Mouse (Mus musculus): ENCODE results near the gene Znfx1. TPM values are rescaled to one million over a fixed set of nuclear protein-coding genes. Genes with fewer than 3 reads are reported as not detected.

Znfx1 gene
- polyA plus RNA-seq, 1 experiment = 23.3 TPM

GRCm38 (mm10) chr2:167060360-167060759 lies 2.5 kb downstream of the Znfx1 start:
- Histone ChIP-seq H3ac (ENCODE audit: control insufficient read depth, insufficient read length) (no peak overlapping the region), H3K79me2 (ENCODE audit: control insufficient read depth, insufficient read depth) (peaks cover 29% of the 10 kb centered on the region), H3K4me3 (no peak overlapping the region), H3K27me3 (ENCODE audit: control insufficient read depth, insufficient read depth, insufficient read length) (no peaks in the 10 kb centered on the region), H3K36me3 (ENCODE audit: control insufficient read depth, insufficient read depth) (peaks cover 45% of the 10 kb centered on the region), H3K4me2 (ENCODE audit: low read depth) (peak overlapping the region; percentile 8)
- TF ChIP-seq MAX (IDR thresholded peaks at IDR 0.05; ENCODE audit: low read depth) = no peak
- no peak for TF ChIP-seq POLR2AphosphoS2 (IDR thresholded peaks at IDR 0.05; ENCODE audit: insufficient read length, low read depth)
- no peak for TF ChIP-seq TCF3 (IDR thresholded peaks at IDR 0.05; ENCODE audit: insufficient read length, low read depth)
- no peak for TF ChIP-seq SRF (IDR thresholded peaks at IDR 0.05; ENCODE audit: control insufficient read depth, insufficient read length, low read depth)
- TF ChIP-seq USF1 (IDR thresholded peaks at IDR 0.05; ENCODE audit: low read depth) = no peak
- no peak for TF ChIP-seq E2F4 (IDR thresholded peaks at IDR 0.05; ENCODE audit: insufficient read depth)
- no peak for TF ChIP-seq MYOD1 (IDR thresholded peaks at IDR 0.05; ENCODE audit: control insufficient read depth in 1 of 3, insufficient read length in 2 of 3, low read depth in 2 of 3)
- TF ChIP-seq TCF12 (IDR thresholded peaks at IDR 0.05; ENCODE audit: insufficient read depth, poor library complexity, severe bottlenecking) = no peak
- no peak for TF ChIP-seq CEBPB (IDR thresholded peaks at IDR 0.05; ENCODE audit: insufficient read depth, poor library complexity, severe bottlenecking)
- TF ChIP-seq POLR2A (IDR thresholded peaks at IDR 0.05; ENCODE audit: insufficient read length, low read depth) = no peak
- TF ChIP-seq MYOG (IDR thresholded peaks at IDR 0.05; ENCODE audit: control insufficient read depth in 1 of 3, insufficient read depth in 1 of 3, insufficient read length in 2 of 3, low read depth in 2 of 3) = no peak
- TF ChIP-seq REST (IDR thresholded peaks at IDR 0.05; ENCODE audit: insufficient read depth, insufficient read length) = no peak

- H3K36me3 ChIP-seq (ENCODE audit: control insufficient read depth, insufficient read depth) = peaks cover 45% of the 10 kb centered on the region
- no peak overlapping the region for H3ac ChIP-seq (ENCODE audit: control insufficient read depth, insufficient read length)
- H3K4me3 ChIP-seq = no peak overlapping the region
- TF ChIP-seq POLR2A (IDR thresholded peaks at IDR 0.05; ENCODE audit: insufficient read length, low read depth) (no peak), POLR2AphosphoS2 (IDR thresholded peaks at IDR 0.05; ENCODE audit: insufficient read length, low read depth) (no peak), REST (IDR thresholded peaks at IDR 0.05; ENCODE audit: insufficient read depth, insufficient read length) (no peak), E2F4 (IDR thresholded peaks at IDR 0.05; ENCODE audit: insufficient read depth) (no peak), MYOD1 (IDR thresholded peaks at IDR 0.05; ENCODE audit: control insufficient read depth in 1 of 3, insufficient read length in 2 of 3, low read depth in 2 of 3) (no peak), MYOG (IDR thresholded peaks at IDR 0.05; ENCODE audit: control insufficient read depth in 1 of 3, insufficient read depth in 1 of 3, insufficient read length in 2 of 3, low read depth in 2 of 3) (no peak), SRF (IDR thresholded peaks at IDR 0.05; ENCODE audit: control insufficient read depth, insufficient read length, low read depth) (no peak)
- no peak overlapping the region for H3K4me2 ChIP-seq (ENCODE audit: low read depth)
- H3K79me2 ChIP-seq (ENCODE audit: control insufficient read depth, insufficient read depth) = peaks cover 29% of the 10 kb centered on the region
- no peaks in the 10 kb centered on the region for H3K27me3 ChIP-seq (ENCODE audit: control insufficient read depth, insufficient read depth, insufficient read length)
Observed at GRCm38 (mm10) chr2:167059960-167060359, 2.9 kb downstream of the Znfx1 start.

DNA sequence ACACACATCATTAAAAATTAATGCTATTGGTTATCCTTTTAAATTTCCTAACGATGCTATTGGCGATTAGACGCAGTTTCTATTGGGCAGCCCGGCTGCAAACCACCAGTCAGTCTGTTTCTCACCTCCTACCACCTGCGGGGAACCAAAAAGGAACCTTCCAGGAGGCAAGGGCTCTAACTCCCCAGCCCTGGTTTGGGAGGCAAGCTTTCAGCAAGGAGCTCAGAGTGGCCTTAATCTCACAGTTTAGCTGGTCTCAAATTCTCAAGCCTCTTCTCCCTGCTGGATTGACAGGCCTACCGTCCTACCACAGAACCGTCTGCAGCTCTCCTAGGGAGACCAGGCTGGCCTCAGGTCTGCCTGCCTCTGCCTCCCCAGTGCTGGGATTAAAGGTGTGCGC lies 3.3 kb downstream of the Znfx1 start:
- TF ChIP-seq CEBPB (IDR thresholded peaks at IDR 0.05; ENCODE audit: insufficient read depth, poor library complexity, severe bottlenecking) = no peak
- TF ChIP-seq USF1 (IDR thresholded peaks at IDR 0.05; ENCODE audit: low read depth) = no peak
- TF ChIP-seq MAX (IDR thresholded peaks at IDR 0.05; ENCODE audit: low read depth) = no peak
- TF ChIP-seq E2F4 (IDR thresholded peaks at IDR 0.05; ENCODE audit: insufficient read depth) = no peak
- no peak for TF ChIP-seq POLR2AphosphoS2 (IDR thresholded peaks at IDR 0.05; ENCODE audit: insufficient read length, low read depth)
- no peak for TF ChIP-seq REST (IDR thresholded peaks at IDR 0.05; ENCODE audit: insufficient read depth, insufficient read length)
- no peak for TF ChIP-seq MYOG (IDR thresholded peaks at IDR 0.05; ENCODE audit: control insufficient read depth in 1 of 3, insufficient read depth in 1 of 3, insufficient read length in 2 of 3, low read depth in 2 of 3)
- no peak for TF ChIP-seq TCF12 (IDR thresholded peaks at IDR 0.05; ENCODE audit: insufficient read depth, poor library complexity, severe bottlenecking)
- TF ChIP-seq MYOD1 (IDR thresholded peaks at IDR 0.05; ENCODE audit: control insufficient read depth in 1 of 3, insufficient read length in 2 of 3, low read depth in 2 of 3) = no peak
- no peak for TF ChIP-seq SRF (IDR thresholded peaks at IDR 0.05; ENCODE audit: control insufficient read depth, insufficient read length, low read depth)
- no peak for TF ChIP-seq POLR2A (IDR thresholded peaks at IDR 0.05; ENCODE audit: insufficient read length, low read depth)

DNA sequence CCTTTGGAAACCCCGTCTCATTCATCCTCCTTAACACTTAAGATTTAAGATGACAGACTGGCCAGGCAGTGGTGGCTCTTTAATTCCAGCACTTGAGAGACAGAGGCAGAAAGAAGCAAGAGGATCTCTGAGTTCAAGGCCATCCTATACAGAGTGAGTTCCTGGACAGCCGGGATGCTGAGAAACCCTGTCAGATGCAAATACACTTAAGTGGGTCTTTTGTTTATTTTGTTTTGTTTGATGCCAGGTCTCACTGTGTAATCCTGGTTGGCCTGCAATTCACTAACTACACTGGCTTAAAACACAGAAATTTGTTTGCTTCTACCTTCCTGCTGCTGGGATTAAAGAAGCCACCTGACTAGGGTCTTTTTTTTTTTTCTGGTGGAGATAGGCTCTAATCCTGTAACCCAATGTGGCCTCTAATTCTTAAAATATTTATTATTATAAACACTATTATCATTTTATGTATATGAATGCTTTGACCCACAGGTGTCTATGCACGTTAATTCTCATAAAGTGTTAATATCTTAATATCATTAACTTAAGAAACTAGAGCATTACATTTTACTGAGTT lies 3.9 kb downstream of the Znfx1 start:
- peaks cover 39% of the 10 kb centered on the region for H3K36me3 ChIP-seq (ENCODE audit: control insufficient read depth, insufficient read depth)
- H3K27me3 ChIP-seq (ENCODE audit: control insufficient read depth, insufficient read depth, insufficient read length) = no peaks in the 10 kb centered on the region
- no peak overlapping the region for H3K4me2 ChIP-seq (ENCODE audit: low read depth)
- H3K79me2 ChIP-seq (ENCODE audit: control insufficient read depth, insufficient read depth) = peaks cover 29% of the 10 kb centered on the region
- H3K4me3 ChIP-seq = no peak overlapping the region
- TF ChIP-seq USF1 (IDR thresholded peaks at IDR 0.05; ENCODE audit: low read depth) (no peak), E2F4 (IDR thresholded peaks at IDR 0.05; ENCODE audit: insufficient read depth) (no peak), MAX (IDR thresholded peaks at IDR 0.05; ENCODE audit: low read depth) (no peak), REST (IDR thresholded peaks at IDR 0.05; ENCODE audit: insufficient read depth, insufficient read length) (no peak), MYOG (IDR thresholded peaks at IDR 0.05; ENCODE audit: control insufficient read depth in 1 of 3, insufficient read depth in 1 of 3, insufficient read length in 2 of 3, low read depth in 2 of 3) (no peak), TCF12 (IDR thresholded peaks at IDR 0.05; ENCODE audit: insufficient read depth, poor library complexity, severe bottlenecking) (no peak), CEBPB (IDR thresholded peaks at IDR 0.05; ENCODE audit: insufficient read depth, poor library complexity, severe bottlenecking) (no peak)
- no peak overlapping the region for H3ac ChIP-seq (ENCODE audit: control insufficient read depth, insufficient read length)

More for the DNA sequence above, 3.3 kb downstream of the Znfx1 start:
- Histone ChIP-seq H3K36me3 (ENCODE audit: control insufficient read depth, insufficient read depth) (peaks cover 44% of the 10 kb centered on the region), H3ac (ENCODE audit: control insufficient read depth, insufficient read length) (no peak overlapping the region), H3K4me2 (ENCODE audit: low read depth) (no peak overlapping the region), H3K4me3 (no peak overlapping the region), H3K79me2 (ENCODE audit: control insufficient read depth, insufficient read depth) (peaks cover 29% of the 10 kb centered on the region), H3K27me3 (ENCODE audit: control insufficient read depth, insufficient read depth, insufficient read length) (no peaks in the 10 kb centered on the region)

DNA sequence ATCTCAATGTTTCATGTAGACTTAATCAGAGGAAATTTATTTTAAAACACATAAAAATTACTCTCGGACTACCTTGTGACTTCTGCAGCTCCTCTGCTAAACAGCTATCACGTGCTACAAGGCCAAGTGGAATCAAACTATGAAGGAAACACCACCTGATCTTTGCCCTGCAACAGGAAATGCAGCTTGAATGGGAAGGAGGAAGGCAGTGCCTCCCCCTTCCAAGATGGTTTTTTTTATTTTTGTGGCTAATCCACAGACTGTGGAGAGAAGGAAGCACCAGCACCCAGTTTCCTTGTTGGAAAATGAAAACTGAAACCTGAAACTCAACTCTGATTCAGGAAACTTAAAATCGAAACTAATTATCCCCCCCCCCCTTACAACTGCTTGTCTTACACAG lies 4.6 kb downstream of the Znfx1 start:
- TF ChIP-seq CEBPB (IDR thresholded peaks at IDR 0.05; ENCODE audit: insufficient read depth, poor library complexity, severe bottlenecking) (no peak), MAX (IDR thresholded peaks at IDR 0.05; ENCODE audit: low read depth) (no peak), MYOD1 (IDR thresholded peaks at IDR 0.05; ENCODE audit: control insufficient read depth in 1 of 3, insufficient read length in 2 of 3, low read depth in 2 of 3) (no peak), USF1 (IDR thresholded peaks at IDR 0.05; ENCODE audit: low read depth) (no peak), POLR2AphosphoS2 (IDR thresholded peaks at IDR 0.05; ENCODE audit: insufficient read length, low read depth) (no peak), REST (IDR thresholded peaks at IDR 0.05; ENCODE audit: insufficient read depth, insufficient read length) (no peak), TCF12 (IDR thresholded peaks at IDR 0.05; ENCODE audit: insufficient read depth, poor library complexity, severe bottlenecking) (no peak), E2F4 (IDR thresholded peaks at IDR 0.05; ENCODE audit: insufficient read depth) (no peak), TCF3 (IDR thresholded peaks at IDR 0.05; ENCODE audit: insufficient read length, low read depth) (no peak), SRF (IDR thresholded peaks at IDR 0.05; ENCODE audit: control insufficient read depth, insufficient read length, low read depth) (no peak), MYOG (IDR thresholded peaks at IDR 0.05; ENCODE audit: control insufficient read depth in 1 of 3, insufficient read depth in 1 of 3, insufficient read length in 2 of 3, low read depth in 2 of 3) (no peak), POLR2A (IDR thresholded peaks at IDR 0.05; ENCODE audit: insufficient read length, low read depth) (no peak)
- no peak overlapping the region for H3K4me3 ChIP-seq
- H3K79me2 ChIP-seq (ENCODE audit: control insufficient read depth, insufficient read depth) = peaks cover 29% of the 10 kb centered on the region
- H3K36me3 ChIP-seq (ENCODE audit: control insufficient read depth, insufficient read depth) = peaks cover 39% of the 10 kb centered on the region
- H3ac ChIP-seq (ENCODE audit: control insufficient read depth, insufficient read length) = no peak overlapping the region
- no peak overlapping the region for H3K4me2 ChIP-seq (ENCODE audit: low read depth)
- no peaks in the 10 kb centered on the region for H3K27me3 ChIP-seq (ENCODE audit: control insufficient read depth, insufficient read depth, insufficient read length)

All from myocyte (in vitro differentiated cells).